Mouse (Mus musculus): ENCODE measurements around the gene Cypt4. TPM values are rescaled to one million over a fixed set of nuclear protein-coding genes. Genes with fewer than 3 reads are reported as not detected.
"Not testable (repeated sequence)": the region's sequence is repeated elsewhere in the genome, so short reads cannot be mapped to it uniquely, and the experiment has no call there.

The Cypt4 gene
- not detected in 2 replicates for total RNA-seq (2014; rRNA removed)
- polyA plus RNA-seq (2015; fragmentation: Nextera tagmentation; extraction: Ambion mirVana) = not detected in 2 replicates

DNA sequence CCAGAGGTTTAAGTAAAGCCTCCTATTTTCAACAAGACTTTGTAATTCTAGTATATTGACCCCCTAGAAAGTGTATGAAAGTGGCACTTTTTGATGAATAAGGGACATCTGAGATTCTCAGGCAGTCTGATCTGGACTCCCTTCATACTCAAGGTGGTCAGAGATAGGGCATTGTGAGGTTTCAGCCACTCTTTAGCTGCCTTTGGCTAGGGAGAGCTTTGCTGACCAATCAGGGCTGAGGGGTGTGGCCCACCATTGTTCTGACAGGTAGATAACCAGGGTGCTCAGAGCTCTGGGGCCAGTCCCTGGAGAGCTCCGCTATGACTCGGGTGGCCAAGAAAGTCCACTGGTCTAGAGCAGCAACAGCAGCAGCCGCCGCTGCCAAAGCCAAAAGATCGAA is at the start of gene Cypt4:
TSS of gene Cypt4 (plus strand) at position 301 of the 400 bp plus-strand sequence.
- TF ChIP-seq CTCF (IDR thresholded peaks at IDR 0.05; ENCODE audit: low read depth) = no peak
- Histone ChIP-seq H3K27ac (no peak within 1 kb of the TSS), H3K4me1 (ENCODE audit: insufficient read depth, low read length) (no peaks in the 10 kb centered on the region), H3K4me3 (ENCODE audit: low read length) (no peak within 1 kb of the TSS), H3K9me3 (ENCODE audit: low read length) (no peaks in the 10 kb centered on the region), H3K9ac (replicated peaks; ENCODE audit: low read length) (no peak within 1 kb of the TSS), H3K27me3 (ENCODE audit: insufficient read depth, low read length) (no peaks in the 10 kb centered on the region), H3K4me2 (ENCODE audit: low read depth, low read length) (no peak within 1 kb of the TSS), H3K36me3 (ENCODE audit: insufficient read depth, low read length) (no peaks in the 10 kb centered on the region)
- ATAC-seq (no peak), DNase-seq (ENCODE audit: low spot score) (no peak)
- 92% methylated on average over 5 of the region's 5 CpGs for WGBS

GRCm38 (mm10) chr9:24637341-24637740 is 12.3 kb downstream of the Cypt4 start:
- H3K4me2 ChIP-seq (ENCODE audit: low read depth, low read length); H3K4me1 ChIP-seq (ENCODE audit: insufficient read depth, low read length); H3K27ac ChIP-seq; DNase-seq (ENCODE audit: low spot score); H3K36me3 ChIP-seq (ENCODE audit: insufficient read depth, low read length); H3K9ac ChIP-seq (replicated peaks; ENCODE audit: low read length); H3K9me3 ChIP-seq (ENCODE audit: low read length); ATAC-seq; H3K27me3 ChIP-seq (ENCODE audit: insufficient read depth, low read length); H3K4me3 ChIP-seq (ENCODE audit: low read length): not testable (repeated sequence)
- WGBS = 85% methylated on average over 2 of the region's 2 CpGs

Other genes with a start within 250 kb of the Cypt4 start
- 47.9 and 56.4 TPM in 2 replicates for gene Dpy19l1, start 122.1 kb upstream of the Cypt4 start, total RNA-seq (2014; rRNA removed)
- 15.6 and 16.6 TPM in 2 replicates for gene Dpy19l1, start 122.1 kb upstream of the Cypt4 start, polyA plus RNA-seq (2015; fragmentation: Nextera tagmentation; extraction: Ambion mirVana)
- gene Dpy19l2, start 71.1 kb downstream of the Cypt4 start, total RNA-seq (2014; rRNA removed) = 0.78 and 1.1 TPM in 2 replicates
- gene Dpy19l2, start 71.1 kb downstream of the Cypt4 start, polyA plus RNA-seq (2015; fragmentation: Nextera tagmentation; extraction: Ambion mirVana) = 0.63 and 0.68 TPM in 2 replicates
- gene Tbx20, start 149.1 kb downstream of the Cypt4 start, total RNA-seq (2014; rRNA removed) = 2.2 and 2.9 TPM in 2 replicates
- gene Tbx20, start 149.1 kb downstream of the Cypt4 start, polyA plus RNA-seq (2015; fragmentation: Nextera tagmentation; extraction: Ambion mirVana) = 0.35 and 0.40 TPM in 2 replicates

Measured in hindbrain, postnatal 0 days (tissue).